Mouse (Mus musculus) lung, postnatal 0 days (tissue): ENCODE data around the gene B3gat2.

ENCODE experiments used
- CTCF ChIP-seq: IDR thresholded peaks from 2 replicates; pipeline ENCODE4 v1.5.1; 2016; ENCODE audit warnings: antibody characterized with exemption, mild to moderate bottlenecking
- EP300 ChIP-seq: IDR thresholded peaks from 2 replicates; pipeline ENCODE4 v1.6.1; 2016; ENCODE audit warnings: antibody characterized with exemption, mild to moderate bottlenecking, control low read depth

DNA sequence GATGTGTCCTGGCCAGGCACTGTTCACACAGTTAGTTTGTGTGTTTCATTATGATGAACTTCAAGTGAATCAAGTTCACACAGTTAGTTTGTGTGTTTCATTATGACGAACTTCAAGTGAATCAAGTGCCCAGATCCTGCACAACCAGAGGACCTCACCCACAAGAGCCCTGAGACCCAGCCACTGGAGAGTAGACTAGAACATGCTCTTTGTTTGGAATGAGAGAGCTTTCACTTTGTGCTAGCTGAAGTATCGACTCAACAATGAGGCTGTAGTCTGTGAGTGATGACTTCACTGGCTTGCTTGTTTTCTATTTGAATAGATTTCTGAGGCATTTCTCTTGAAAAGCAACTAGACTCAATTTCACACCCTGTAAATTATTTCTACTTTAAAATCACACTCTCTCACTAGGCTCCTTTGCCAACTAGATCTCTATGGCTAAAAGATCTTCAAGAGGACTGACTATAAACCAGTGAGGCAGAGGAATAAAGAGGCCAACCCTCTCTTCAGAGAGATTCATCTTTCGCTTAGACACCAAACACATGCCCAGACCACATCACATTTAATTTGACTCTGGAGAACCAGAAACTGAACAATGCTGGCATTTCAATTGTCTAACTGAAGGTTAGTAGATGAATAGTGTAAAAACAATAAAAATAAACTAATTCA, 10.6 kb upstream of the B3gat2 start:
- TF ChIP-seq EP300 (no peak), CTCF (no peak)
